Mouse (Mus musculus) heart, embryonic 16.5 days (tissue): ENCODE measurements around the gene Cdh22. TPM values are rescaled to one million over a fixed set of nuclear protein-coding genes. Genes with fewer than 3 reads are reported as not detected.

Experiments used
- ATAC-seq: fragments of 200-750 bp; cut with Nextera tagmentation; replicated peaks from 2 replicates; pipeline ENCODE4 v1.8.0; 2017; ENCODE audit warnings: moderate number of reproducible peaks; ENCODE audit not compliant: insufficient read depth, low FRiP score; ENCODE audit errors: extremely low read depth
- H3K27ac ChIP-seq: fragments of 300-500 bp; sonication (generic); 2 replicates; pipeline ENCODE4 v1.5.1; 2014; ENCODE audit warnings: mild to moderate bottlenecking, low read length, control low read depth, moderate library complexity
- H3K27me3 ChIP-seq: fragments of 300-500 bp; sonication (generic); 2 replicates; pipeline ENCODE4 v1.6.1; 2014; ENCODE audit warnings: low read length, mixed read lengths; ENCODE audit not compliant: control insufficient read depth, insufficient read depth
- H3K36me3 ChIP-seq: fragments of 300-500 bp; sonication (generic); 2 replicates; pipeline ENCODE4 v1.6.1; 2014; ENCODE audit not compliant: control insufficient read depth, insufficient read depth
- H3K4me1 ChIP-seq: fragments of 300-500 bp; sonication (generic); 2 replicates; pipeline ENCODE4 v1.6.1; 2014; ENCODE audit warnings: low read length, mixed read lengths; ENCODE audit not compliant: control insufficient read depth, insufficient read depth
- H3K4me2 ChIP-seq: fragments of 300-500 bp; sonication (generic); 2 replicates; pipeline ENCODE4 v1.6.1; 2014; ENCODE audit warnings: low read depth, mild to moderate bottlenecking, control low read depth, low read length
- H3K4me3 ChIP-seq: fragments of 300-500 bp; sonication (generic); 2 replicates; pipeline ENCODE4 v1.5.1; 2014; ENCODE audit warnings: mild to moderate bottlenecking, control low read depth, low read length
- H3K9ac ChIP-seq: fragments of 300-500 bp; sonication (generic); 2 replicates; pipeline ENCODE4 v1.6.1; 2014; ENCODE audit warnings: low read length, control low read depth
- H3K9me3 ChIP-seq: fragments of 300-500 bp; sonication (generic); replicated peaks from 2 replicates; pipeline ENCODE4 v1.6.1; 2016; ENCODE audit warnings: low read length; ENCODE audit not compliant: control insufficient read depth
- WGBS: fragments of 180-500 bp; shearing (Covaris S2); extraction: QIAGEN DNeasy Blood & Tissue Kit; methylation state at CpG from one replicate; pipeline ENCODE4 v1.1.7; 2014; 5-methylcytosine and 5-hydroxymethylcytosine counted together
- polyA plus RNA-seq: library from polyadenylated mRNA; unstranded; fragments of >200 nt; fragmentation: Nextera tagmentation; extraction: Ambion mirVana; gene quantifications from 2 replicates; pipeline ENCODE4 v1.2.1, GENCODE M21; 2015

The Cdh22 gene
- polyA plus RNA-seq, 1 experiment from 2014 or later = 0.11 TPM

GRCm38 (mm10) chr2:165273589-165273988, 38.9 kb upstream of the Cdh22 start:
- 50% methylated on average over 4 of the region's 4 CpGs for WGBS
- H3K27me3 ChIP-seq = no peaks in the 10 kb centered on the region
- H3K27ac ChIP-seq = no peak overlapping the region
- H3K4me3 ChIP-seq = no peak overlapping the region
- no peak overlapping the region for H3K9ac ChIP-seq
- no peak overlapping the region for H3K4me2 ChIP-seq
- H3K9me3 ChIP-seq = no peaks in the 10 kb centered on the region
- H3K36me3 ChIP-seq = peaks cover 5% of the 10 kb centered on the region; the same call in 1 of the 2 replicates
- ATAC-seq = no peak
- H3K4me1 ChIP-seq = peaks cover 2% of the 10 kb centered on the region; the same call in 1 of the 2 replicates

- WGBS = 16% methylated on average over 8 of the region's 8 CpGs
- Histone ChIP-seq H3K9ac (no peak overlapping the region), H3K4me2 (no peak overlapping the region), H3K4me3 (no peak overlapping the region), H3K27ac (no peak overlapping the region), H3K36me3 (no peaks in the 10 kb centered on the region), H3K4me1 (peaks cover 2% of the 10 kb centered on the region; the same call in 1 of the 2 replicates), H3K9me3 (no peaks in the 10 kb centered on the region), H3K27me3 (0 out of 2 replicates have a peak, but pooled peaks cover 2% of the 10 kb centered on the region)
- ATAC-seq = no peak
These were observed 36.7 kb upstream of the Cdh22 start for GRCm38 (mm10) chr2:165271326-165271725.

- H3K9ac ChIP-seq = no peak overlapping the region
- H3K27me3 ChIP-seq = 0 out of 2 replicates have a peak, but pooled peaks cover 7% of the 10 kb centered on the region
These were observed 36.2 kb upstream of the Cdh22 start for GRCm38 (mm10) chr2:165270858-165271257.

GRCm38 (mm10) chr2:165266739-165267138, 32.1 kb upstream of the Cdh22 start:
- Histone ChIP-seq H3K9me3 (no peaks in the 10 kb centered on the region), H3K27me3 (peaks cover 21% of the 10 kb centered on the region), H3K9ac (no peak overlapping the region), H3K4me3 (no peak overlapping the region), H3K4me2 (no peak overlapping the region), H3K4me1 (peaks cover under 1% of the 10 kb centered on the region; the same call in 1 of the 2 replicates), H3K36me3 (no peaks in the 10 kb centered on the region), H3K27ac (no peak overlapping the region)
- WGBS = 29% methylated on average over 12 of the region's 12 CpGs
- ATAC-seq = no peak

More at GRCm38 (mm10) chr2:165270858-165271257, 36.2 kb upstream of the Cdh22 start:
- H3K4me1 ChIP-seq = peaks cover 2% of the 10 kb centered on the region; the same call in 1 of the 2 replicates
- H3K4me3 ChIP-seq = no peak overlapping the region
- H3K9me3 ChIP-seq = no peaks in the 10 kb centered on the region
- WGBS = 27% methylated on average over 7 of the region's 7 CpGs
- H3K4me2 ChIP-seq = no peak overlapping the region
- no peaks in the 10 kb centered on the region for H3K36me3 ChIP-seq
- H3K27ac ChIP-seq = no peak overlapping the region
- 0 out of 2 replicates have a peak, but pooled peaks have one; percentile 18 for ATAC-seq

- H3K9me3 ChIP-seq = no peaks in the 10 kb centered on the region
- H3K4me1 ChIP-seq = no peaks in the 10 kb centered on the region
- ATAC-seq = no peak
- no peaks in the 10 kb centered on the region for H3K36me3 ChIP-seq
- no peak overlapping the region for H3K4me3 ChIP-seq
- H3K4me2 ChIP-seq = no peak overlapping the region
- no peak overlapping the region for H3K9ac ChIP-seq
- no peak overlapping the region for H3K27ac ChIP-seq
- WGBS = 67% methylated on average over 7 of the region's 7 CpGs
- H3K27me3 ChIP-seq = peaks cover 30% of the 10 kb centered on the region
These were observed 29.2 kb upstream of the Cdh22 start for GRCm38 (mm10) chr2:165263861-165264260.

- no peak overlapping the region for H3K9ac ChIP-seq
- no peak overlapping the region for H3K4me2 ChIP-seq
- WGBS = 52% methylated on average over 18 of the region's 18 CpGs
- no peak overlapping the region for H3K4me3 ChIP-seq
- ATAC-seq = no peak
- no peaks in the 10 kb centered on the region for H3K9me3 ChIP-seq
- no peaks in the 10 kb centered on the region for H3K4me1 ChIP-seq
- H3K27ac ChIP-seq = no peak overlapping the region
- peaks cover 39% of the 10 kb centered on the region for H3K27me3 ChIP-seq
- no peaks in the 10 kb centered on the region for H3K36me3 ChIP-seq
These were observed 27.8 kb upstream of the Cdh22 start for GRCm38 (mm10) chr2:165262274-165262990.

- no peak for ATAC-seq
- Histone ChIP-seq H3K27ac (no peak overlapping the region), H3K9ac (no peak overlapping the region), H3K36me3 (no peaks in the 10 kb centered on the region), H3K4me3 (no peak overlapping the region), H3K4me2 (no peak overlapping the region), H3K4me1 (no peaks in the 10 kb centered on the region), H3K27me3 (peaks cover 49% of the 10 kb centered on the region), H3K9me3 (no peaks in the 10 kb centered on the region)
- 69% methylated on average over 8 of the region's 8 CpGs for WGBS
These were observed 25.2 kb upstream of the Cdh22 start for GRCm38 (mm10) chr2:165259859-165260258.

GRCm38 (mm10) chr2:165258321-165258720, 23.7 kb upstream of the Cdh22 start:
- H3K36me3 ChIP-seq = no peaks in the 10 kb centered on the region
- peaks cover 63% of the 10 kb centered on the region for H3K27me3 ChIP-seq
- no peak overlapping the region for H3K4me2 ChIP-seq
- ATAC-seq = no peak
- H3K4me3 ChIP-seq = no peak overlapping the region
- no peak overlapping the region for H3K27ac ChIP-seq
- no peaks in the 10 kb centered on the region for H3K4me1 ChIP-seq
- H3K9ac ChIP-seq = no peak overlapping the region
- H3K9me3 ChIP-seq = no peaks in the 10 kb centered on the region
- WGBS = 66% methylated on average over 6 of the region's 6 CpGs

- WGBS = 37% methylated on average over 11 of the region's 11 CpGs
- no peaks in the 10 kb centered on the region for H3K36me3 ChIP-seq
These were observed 22.6 kb upstream of the Cdh22 start for GRCm38 (mm10) chr2:165257151-165257834.

More at GRCm38 (mm10) chr2:165257151-165257834, 22.6 kb upstream of the Cdh22 start:
- no peak overlapping the region for H3K4me2 ChIP-seq
- H3K4me1 ChIP-seq = no peaks in the 10 kb centered on the region
- H3K4me3 ChIP-seq = no peak overlapping the region
- peaks cover 64% of the 10 kb centered on the region for H3K27me3 ChIP-seq
- no peak overlapping the region for H3K9ac ChIP-seq
- ATAC-seq = no peak
- H3K27ac ChIP-seq = no peak overlapping the region
- no peaks in the 10 kb centered on the region for H3K9me3 ChIP-seq
